Mouse (Mus musculus): ENCODE measurements around the gene Sstr3. TPM values are rescaled to one million over a fixed set of nuclear protein-coding genes. Genes with fewer than 3 reads are reported as not detected.

The Sstr3 gene
- polyA plus RNA-seq, 1 experiment from 2014 or later: not detected

Other genes with a start within 250 kb of the Sstr3 start
- 0.39 and 0.50 TPM in 2 replicates for gene Csf2rb2, start 239.0 kb downstream of the Sstr3 start, polyA plus RNA-seq (2015; fragmentation: Nextera tagmentation; extraction: Ambion mirVana)
- 1.2 and 1.6 TPM in 2 replicates for gene Csf2rb, start 218.9 kb downstream of the Sstr3 start, polyA plus RNA-seq (2015; fragmentation: Nextera tagmentation; extraction: Ambion mirVana)
- gene Tex33, start 148.8 kb downstream of the Sstr3 start, polyA plus RNA-seq (2015; fragmentation: Nextera tagmentation; extraction: Ambion mirVana): not detected in 2 replicates
- 5.6 and 7.3 TPM in 2 replicates for gene Tst, start 138.8 kb downstream of the Sstr3 start, polyA plus RNA-seq (2015; fragmentation: Nextera tagmentation; extraction: Ambion mirVana)
- 1.6 TPM in 2 replicates for gene Mpst, start 138.3 kb downstream of the Sstr3 start, polyA plus RNA-seq (2015; fragmentation: Nextera tagmentation; extraction: Ambion mirVana)
- 45.0 and 48.3 TPM in 2 replicates for gene Kctd17, start 116.1 kb downstream of the Sstr3 start, polyA plus RNA-seq (2015; fragmentation: Nextera tagmentation; extraction: Ambion mirVana)
- gene Tmprss6, start 76.1 kb downstream of the Sstr3 start, polyA plus RNA-seq (2015; fragmentation: Nextera tagmentation; extraction: Ambion mirVana): 0.13 and 0.81 TPM in 2 replicates
- gene Il2rb, start 49.4 kb downstream of the Sstr3 start, polyA plus RNA-seq (2015; fragmentation: Nextera tagmentation; extraction: Ambion mirVana): 0.22 and 0.24 TPM in 2 replicates
- 32.2 and 34.6 TPM in 2 replicates for gene C1qtnf6, start 13.3 kb downstream of the Sstr3 start, polyA plus RNA-seq (2015; fragmentation: Nextera tagmentation; extraction: Ambion mirVana)
- 11.3 and 12.5 TPM in 2 replicates for gene Rac2, start 28.1 kb upstream of the Sstr3 start, polyA plus RNA-seq (2015; fragmentation: Nextera tagmentation; extraction: Ambion mirVana)
- 8.0 and 8.7 TPM in 2 replicates for gene Cyth4, start 52.4 kb upstream of the Sstr3 start, polyA plus RNA-seq (2015; fragmentation: Nextera tagmentation; extraction: Ambion mirVana)
- 0.05 and 0.11 TPM in 2 replicates for gene Elfn2, start 174.1 kb upstream of the Sstr3 start, polyA plus RNA-seq (2015; fragmentation: Nextera tagmentation; extraction: Ambion mirVana)
- 14.1 and 15.0 TPM in 2 replicates for gene Mfng, start 228.8 kb upstream of the Sstr3 start, polyA plus RNA-seq (2015; fragmentation: Nextera tagmentation; extraction: Ambion mirVana)

Measured in limb, embryonic 13.5 days (tissue).